Mouse (Mus musculus): ENCODE measurements around the gene Rnf216.

GRCm38 (mm10) chr5:143033277-143033676, 79.5 kb downstream of the Rnf216 start:
- TF ChIP-seq CTCF (IDR thresholded peaks at IDR 0.05; ENCODE audit: control insufficient read depth, insufficient read depth, low read length) = no peak
- TF ChIP-seq POLR2A (IDR thresholded peaks at IDR 0.05; ENCODE audit: borderline replicate concordance, control insufficient read depth, low read depth, low read length) = no peak
